Mouse (Mus musculus) testis, adult 2 months (tissue): ENCODE data around the gene Nell2.

Experiments used
- CTCF ChIP-seq: fragments of 200-500 bp; IDR thresholded peaks from 2 replicates; pipeline ENCODE4 v1.5.1; 2012; ENCODE audit warnings: low read depth, mild to moderate bottlenecking, inconsistent platforms, low read length, moderate library complexity; ENCODE audit not compliant: control insufficient read depth, insufficient read depth, insufficient replicate concordance
- POLR2A ChIP-seq: fragments of 200-500 bp; IDR thresholded peaks from 2 replicates; pipeline ENCODE4 v1.6.1; 2012; ENCODE audit warnings: low read depth, mild to moderate bottlenecking, inconsistent platforms, low read length, moderate library complexity; ENCODE audit not compliant: control insufficient read depth

- no peak for TF ChIP-seq POLR2A
- no peak for TF ChIP-seq CTCF
Observed at GRCm38 (mm10) chr15:95042437-95042836, 485.9 kb downstream of the Nell2 start.
